Mouse (Mus musculus) liver, postnatal 0 days (tissue): ENCODE measurements around the gene Cks1b.

Source experiments
- CTCF ChIP-seq: sonication (generic); IDR thresholded peaks from 2 replicates; pipeline ENCODE4 v1.5.1; 2016; ENCODE audit warnings: antibody characterized with exemption, low read depth
- EP300 ChIP-seq: IDR thresholded peaks from 2 replicates; pipeline ENCODE4 v1.6.1; 2016; ENCODE audit warnings: antibody characterized with exemption, low read depth, mild to moderate bottlenecking

GRCm38 (mm10) chr3:89458965-89459807 is 41.0 kb upstream of the Cks1b start:
- no peak for TF ChIP-seq CTCF
- TF ChIP-seq EP300 = no peak
